23 mouse cellular contexts compared by ENCODE assay signal in the genomic region with DNA sequence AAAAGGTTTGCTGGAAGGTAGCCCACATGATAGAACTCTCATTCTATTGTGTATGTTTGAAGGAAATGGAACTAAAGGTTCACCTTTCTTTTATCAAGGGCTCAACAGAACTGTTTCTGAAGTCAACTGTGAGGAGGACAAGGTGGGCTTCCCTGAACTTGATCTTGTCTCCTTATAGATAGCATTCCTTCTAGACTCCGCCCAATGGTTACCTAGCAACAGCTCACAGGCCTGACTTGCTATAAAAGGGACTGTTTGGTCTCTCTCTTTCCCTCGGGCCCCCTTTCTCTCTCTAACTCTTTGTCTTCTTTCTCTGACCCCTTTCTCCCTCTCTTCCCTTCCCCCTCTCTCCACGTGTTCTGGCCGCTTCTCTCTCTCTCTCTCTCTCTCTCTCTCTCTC.
"Had no signal": no experiment of that assay in that cellular context is flagged by ENCODE, and none has a peak within 500 bp of the region (broad histone marks: within the 10 kb centered on the region; RNA-seq: fewer than 3 reads in every experiment).

No protein-coding gene starts in this region.

- H3K4me2 ChIP-seq: kidney, embryonic 15.5 days; limb, embryonic 13.5 days; liver, embryonic 12.5 days; liver, embryonic 15.5 days; lung, embryonic 15.5 days; midbrain, embryonic 15.5 days; neural tube, embryonic 12.5 days; neural tube, embryonic 15.5 days had no signal

- H3K4me3 ChIP-seq: kidney, embryonic 15.5 days; limb, embryonic 10.5 days; limb, embryonic 13.5 days; liver, embryonic 12.5 days; liver, embryonic 15.5 days; lung, embryonic 15.5 days; megakaryocyte, embryonic 14.5 days; midbrain, embryonic 10.5 days; midbrain, embryonic 15.5 days; neural tube, embryonic 12.5 days; neural tube, embryonic 15.5 days had no signal

- H3K27me3 ChIP-seq: kidney, embryonic 15.5 days; limb, embryonic 13.5 days; liver, embryonic 12.5 days; liver, embryonic 15.5 days; lung, embryonic 15.5 days; megakaryocyte, embryonic 14.5 days; midbrain, embryonic 15.5 days; neural tube, embryonic 12.5 days; neural tube, embryonic 15.5 days had no signal

- H3K27ac ChIP-seq: kidney, embryonic 15.5 days; limb, embryonic 10.5 days; limb, embryonic 13.5 days; liver, embryonic 12.5 days; liver, embryonic 15.5 days; lung, embryonic 15.5 days; midbrain, embryonic 10.5 days; midbrain, embryonic 15.5 days; neural tube, embryonic 12.5 days; neural tube, embryonic 15.5 days had no signal

- DNase-seq: kidney, adult 11 months; kidney, adult 8-10 months; kidney, postnatal 14 days; kidney, postnatal 4 days; liver; lung, adult 18-20 months; lung, postnatal 10 days; lung, postnatal 36 days; right cerebral cortex, postnatal 25 days; spleen, adult 18-20 months; thymus, adult 18-20 months; thymus, postnatal 36 days had no signal

- ATAC-seq: liver, embryonic 12.5 days; midbrain, embryonic 15.5 days had no signal

- H3K36me3 ChIP-seq: kidney, embryonic 15.5 days; limb, embryonic 10.5 days; limb, embryonic 13.5 days; liver, embryonic 12.5 days; liver, embryonic 15.5 days; lung, embryonic 15.5 days; midbrain, embryonic 10.5 days; midbrain, embryonic 15.5 days; neural tube, embryonic 12.5 days; neural tube, embryonic 15.5 days had no signal

- H3K4me1 ChIP-seq: kidney, embryonic 15.5 days; limb, embryonic 10.5 days; limb, embryonic 13.5 days; liver, embryonic 12.5 days; liver, embryonic 15.5 days; lung, embryonic 15.5 days; midbrain, embryonic 10.5 days; midbrain, embryonic 15.5 days; neural tube, embryonic 12.5 days; neural tube, embryonic 15.5 days had no signal

- H3K9ac ChIP-seq: kidney, embryonic 15.5 days; limb, embryonic 13.5 days; liver, embryonic 12.5 days; liver, embryonic 15.5 days; lung, embryonic 15.5 days; midbrain, embryonic 15.5 days; neural tube, embryonic 12.5 days; neural tube, embryonic 15.5 days had no signal

- H3K9me3 ChIP-seq: kidney, embryonic 15.5 days; limb, embryonic 10.5 days; limb, embryonic 13.5 days; liver, embryonic 12.5 days; liver, embryonic 15.5 days; lung, embryonic 15.5 days; megakaryocyte, embryonic 14.5 days; midbrain, embryonic 10.5 days; midbrain, embryonic 15.5 days; neural tube, embryonic 12.5 days; neural tube, embryonic 15.5 days had no signal
